Mouse (Mus musculus) T-helper 1 cell (primary cell): ENCODE results near the gene Prss16.

ENCODE experiments used
- in situ Hi-C: fragments of 300-600 bp; cut with MboI, MseI; formaldehyde crosslinking; loops from one replicate; pipeline ENCODE4 v1.15.1; 2025; ENCODE audit warnings: high pct_unique_total_duplicates

The Prss16 gene

DNA sequence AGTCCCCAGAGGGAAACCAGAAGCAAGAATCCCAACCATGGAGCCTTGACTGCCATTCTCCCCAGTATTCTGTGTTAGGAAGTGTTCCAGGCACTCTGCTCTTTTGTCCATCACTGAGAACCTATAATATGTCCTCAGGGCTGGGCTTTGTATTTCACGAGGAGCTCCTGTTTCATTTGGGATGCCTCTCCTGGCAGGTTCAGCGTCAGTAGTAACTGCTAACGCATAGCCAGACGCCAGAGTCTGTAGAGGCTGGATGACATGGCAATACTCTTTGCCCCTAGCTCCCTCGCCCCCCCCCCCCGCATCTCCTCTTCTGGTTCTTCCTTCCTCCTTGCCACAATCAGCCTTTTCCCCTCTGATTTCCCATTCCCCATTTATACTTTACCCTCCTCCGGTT is at the start of gene Prss16:
Gene Prss16 (minus strand): TSS at position 101 of the 400 bp plus-strand sequence.
- in situ Hi-C loops = no loop called here

DNA sequence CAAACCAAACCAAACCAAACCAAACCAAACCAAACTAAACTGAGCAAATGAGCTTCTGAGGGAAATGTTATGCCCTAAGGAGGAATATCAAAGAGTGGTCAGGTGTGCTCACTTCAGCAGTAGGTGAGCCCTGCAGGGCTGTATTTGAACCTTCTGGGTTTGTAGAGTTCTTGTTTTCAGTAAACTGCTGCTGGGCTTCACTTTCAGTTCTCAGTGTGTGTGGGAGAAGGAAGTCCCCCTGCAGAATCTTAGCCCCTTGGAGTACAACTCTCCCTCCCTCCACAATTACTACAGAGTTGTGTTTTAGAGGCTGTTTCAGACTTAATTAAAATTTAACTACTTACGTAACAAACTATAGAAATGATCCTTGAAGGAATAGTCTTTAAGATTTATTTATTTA is 44.2 kb upstream of the Prss16 start:
- in situ Hi-C loops = loop anchor here (5.0 to 10.0 kb wide), 2 partner anchors 1249 to 1361 kb away; no protein-coding TSS in a partner anchor

DNA sequence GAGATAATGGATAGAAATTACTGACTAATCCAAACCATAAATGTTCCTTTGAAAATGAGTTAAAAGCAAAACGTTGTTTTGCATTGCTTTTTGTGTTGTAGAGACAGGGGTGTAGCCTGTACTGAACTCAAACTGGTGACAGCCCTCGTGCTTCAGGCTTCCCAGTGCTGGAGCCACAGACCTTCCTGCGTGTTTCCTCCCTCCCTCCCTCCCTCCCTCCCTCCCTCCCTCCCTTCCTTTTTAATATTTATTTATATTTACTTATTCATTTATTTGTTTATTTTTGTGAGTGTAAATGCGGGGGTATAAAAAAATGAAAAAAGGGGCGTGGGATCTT is 41.9 kb upstream of the Prss16 start:
- in situ Hi-C loops = loop anchor here (5.0 to 10.0 kb wide), 2 partner anchors 1251 to 1363 kb away; no protein-coding TSS in a partner anchor

DNA sequence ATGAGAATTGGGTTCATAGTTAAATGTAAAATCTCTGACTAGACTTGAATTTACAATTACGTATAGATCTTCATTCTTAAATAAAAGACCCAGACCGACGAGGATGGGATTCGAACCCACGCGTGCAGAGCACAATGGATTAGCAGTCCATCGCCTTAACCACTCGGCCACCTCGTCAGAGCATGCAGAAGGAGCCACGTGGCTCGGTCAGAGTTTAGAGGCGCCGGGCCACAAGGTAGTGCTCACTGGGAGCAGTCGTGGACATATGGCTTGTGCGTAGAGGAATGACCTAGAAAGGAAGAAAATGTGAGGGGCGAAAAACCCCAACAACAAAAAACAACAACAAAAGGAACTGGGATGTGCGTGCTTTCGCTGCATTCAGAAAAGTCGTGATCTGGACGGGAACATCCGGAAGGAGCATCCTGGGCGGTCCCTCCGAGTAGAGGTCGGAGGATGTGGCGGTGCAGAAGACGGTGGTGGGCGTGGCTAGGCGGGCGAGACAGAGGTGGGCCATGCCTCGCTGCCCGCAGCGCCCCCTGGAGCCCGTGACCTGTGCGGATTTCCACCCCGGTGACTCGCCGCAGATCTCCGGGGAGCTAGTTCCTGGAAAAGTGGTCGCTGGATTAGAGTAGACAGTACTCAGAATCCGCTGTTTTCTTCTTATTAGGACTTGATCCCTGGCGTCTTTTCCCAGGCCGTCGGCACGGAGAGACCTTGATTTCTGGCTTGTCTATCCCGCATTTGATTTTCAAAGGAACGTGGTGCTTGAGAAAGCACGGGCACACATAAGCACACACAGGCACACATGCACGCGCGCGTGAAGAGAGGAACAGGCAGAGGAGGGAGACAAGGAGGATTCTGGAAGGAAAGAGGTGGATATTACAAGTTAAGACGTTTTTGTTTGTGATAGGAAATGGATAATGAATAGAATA is 41.3 kb upstream of the Prss16 start:
- in situ Hi-C loops = loop anchor here (5.0 to 10.0 kb wide), 2 partner anchors 1251 to 1364 kb away; no protein-coding TSS in a partner anchor

DNA sequence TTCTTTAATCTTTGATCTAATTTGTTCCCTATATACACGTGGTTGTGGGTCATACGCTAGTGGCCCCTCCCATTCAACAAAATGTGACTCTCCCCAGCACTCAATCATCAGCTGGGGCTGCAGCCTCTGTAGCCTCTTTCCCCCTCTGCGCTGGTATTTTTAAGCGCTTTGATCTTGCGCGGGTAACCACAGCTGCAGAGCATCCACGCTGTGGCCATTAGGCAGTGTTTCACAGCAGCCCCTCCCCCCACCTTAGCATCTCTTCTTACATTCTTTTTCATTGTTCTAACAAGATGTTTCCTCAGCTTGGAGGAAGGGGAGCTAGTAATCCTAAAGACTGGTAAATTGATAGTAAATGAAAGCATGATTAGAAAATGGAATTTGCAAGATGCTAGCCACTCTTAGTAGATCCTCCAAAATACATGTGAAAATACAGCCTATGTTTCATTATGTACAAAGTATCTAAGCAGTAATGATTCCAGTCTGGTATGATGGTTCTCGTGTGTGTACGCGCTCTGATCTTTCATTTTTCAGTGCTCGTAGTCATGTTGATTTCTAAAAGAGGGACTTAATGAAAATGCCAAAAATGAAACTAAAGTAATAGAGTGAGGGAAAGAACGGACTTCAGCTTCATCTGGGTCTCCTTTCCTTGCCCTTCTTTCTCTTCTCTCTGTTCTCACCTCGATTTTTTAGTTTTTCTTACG is 40.3 kb upstream of the Prss16 start:
- in situ Hi-C loops = loop anchor here (5.0 to 10.0 kb wide), 4 partner anchors 1252 to 1695 kb away; partner anchors contain the start of genes Hist1h2ac, Hist1h2bb, Hist1h2bc and Hist1h3c

DNA sequence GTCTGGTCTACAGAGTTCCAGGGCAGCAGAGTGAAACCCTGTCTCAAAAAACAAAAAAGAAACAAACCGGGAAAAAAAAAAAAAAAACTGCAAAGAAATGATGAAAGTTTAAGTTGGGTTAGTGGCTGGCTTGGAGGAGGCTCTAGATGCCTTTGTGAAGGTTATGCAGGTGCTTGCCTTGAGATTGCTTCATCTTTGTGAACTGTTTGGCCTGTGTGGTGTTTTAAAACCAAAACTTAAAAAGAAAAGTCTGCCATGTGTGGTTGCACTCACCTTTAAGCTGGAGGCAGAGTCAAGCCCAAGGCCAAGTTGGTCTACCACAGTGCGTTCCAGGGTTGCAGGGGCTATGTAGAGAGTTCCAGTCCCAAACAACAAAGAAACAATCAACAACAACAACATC is 39.5 kb upstream of the Prss16 start:
- in situ Hi-C loops = loop anchor here (5.0 to 10.0 kb wide), 2 partner anchors 1633 to 1696 kb away; partner anchors contain the start of genes Hist1h2ac, Hist1h2bb, Hist1h2bc and Hist1h3c

DNA sequence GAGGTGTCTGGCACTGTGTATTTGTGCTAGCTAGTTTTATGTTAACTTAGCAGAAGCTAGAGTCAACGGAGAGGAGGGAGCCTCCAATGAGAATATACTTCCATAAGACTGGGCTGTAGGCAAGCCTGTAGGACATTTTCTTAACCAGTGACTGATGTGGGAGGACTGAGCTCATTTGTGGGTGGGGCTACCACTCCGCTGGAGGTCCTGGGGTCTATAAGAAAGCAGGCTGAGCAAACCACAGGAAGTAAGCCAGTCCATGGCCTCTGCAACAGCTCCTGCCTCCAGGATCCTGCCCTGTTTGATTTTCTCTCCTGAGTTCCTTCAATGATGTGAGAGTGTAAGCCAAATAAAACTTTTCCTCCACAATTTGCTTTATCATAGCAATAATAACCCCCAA is 35.8 kb upstream of the Prss16 start:
- in situ Hi-C loops = loop anchor here (5.0 to 10.0 kb wide), 2 partner anchors 1637 to 1699 kb away; partner anchors contain the start of genes Hist1h2ac, Hist1h2bb, Hist1h2bc and Hist1h3c

DNA sequence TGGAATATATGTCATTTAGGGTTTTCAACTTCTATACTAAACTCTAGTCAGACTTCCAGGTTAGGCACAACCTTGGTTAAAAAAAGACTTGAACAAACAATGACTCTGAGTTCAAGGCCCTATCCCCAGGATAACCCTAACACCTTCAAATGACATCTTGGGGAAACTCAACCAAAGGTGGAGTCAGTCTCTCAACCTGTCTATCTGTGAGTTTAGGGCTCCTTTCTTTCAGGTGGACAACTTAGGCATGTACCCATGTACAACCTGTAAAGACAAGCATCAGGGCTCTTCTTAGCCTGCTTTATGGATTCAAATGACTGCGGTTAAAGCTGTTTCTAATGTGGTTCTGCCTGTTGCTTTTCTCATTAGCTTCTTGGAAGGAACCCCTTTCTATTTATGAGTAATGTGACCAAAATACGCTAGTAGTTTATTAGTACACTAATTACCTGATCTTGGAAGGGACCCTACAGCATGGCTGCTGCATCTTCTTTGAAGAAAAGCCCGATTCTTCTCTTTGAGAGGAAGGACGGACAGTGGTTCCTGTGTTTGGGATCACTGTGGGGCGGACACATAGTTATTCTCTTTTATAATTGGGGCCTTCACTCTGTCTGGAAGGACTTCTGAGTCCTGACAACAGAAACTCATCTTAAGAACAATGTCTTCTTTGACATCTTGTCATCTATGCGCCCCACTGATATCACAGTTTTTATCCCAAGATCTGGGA is 35.1 kb upstream of the Prss16 start:
- in situ Hi-C loops = loop anchor here (5.0 to 10.0 kb wide), 3 partner anchors 212 to 1700 kb away; partner anchors contain the start of genes Hist1h2ac, Hist1h2ap, Hist1h2bb and Hist1h2bc

DNA sequence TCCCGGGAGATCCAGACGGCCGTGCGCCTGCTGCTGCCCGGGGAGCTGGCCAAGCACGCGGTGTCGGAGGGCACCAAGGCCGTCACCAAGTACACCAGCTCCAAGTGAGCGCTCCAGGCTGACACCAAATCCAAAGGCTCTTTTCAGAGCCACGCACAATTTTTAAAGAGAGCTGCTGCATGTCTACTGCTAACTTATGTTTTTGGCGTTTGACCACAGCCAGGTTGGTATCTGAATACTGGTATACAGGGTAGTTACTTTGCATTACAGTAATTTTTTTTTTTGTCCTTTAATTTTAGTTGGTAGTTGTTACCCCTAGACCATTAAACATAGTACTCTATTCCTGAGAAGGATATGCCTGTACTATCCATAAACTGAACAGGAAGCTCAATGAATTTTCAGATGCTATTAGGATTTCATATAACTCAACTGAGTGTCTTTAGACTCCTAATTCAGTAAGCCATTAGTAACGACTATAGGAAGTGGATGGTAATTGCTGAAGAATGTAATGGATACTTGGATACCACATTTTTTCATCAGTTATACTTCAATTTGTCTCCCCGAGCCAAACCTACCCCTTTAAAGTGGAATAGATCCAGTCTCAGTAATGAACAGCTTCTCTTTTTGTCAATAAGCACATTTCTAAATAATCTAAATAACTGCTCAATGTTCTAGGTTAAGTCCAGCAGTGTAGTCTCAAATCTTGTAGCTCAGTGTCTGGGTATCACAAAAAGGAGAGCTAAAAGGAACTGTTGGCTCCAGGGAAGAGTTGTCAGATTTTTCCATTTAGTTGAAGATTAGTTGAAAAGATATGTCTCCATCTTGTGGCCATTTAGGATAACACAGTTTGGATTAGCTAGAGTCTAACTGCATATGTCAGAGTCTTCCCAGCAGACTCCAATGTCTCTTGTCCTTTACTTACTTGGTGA is 34.2 kb upstream of the Prss16 start:
- in situ Hi-C loops = loop anchor here (5.0 to 10.0 kb wide), 2 partner anchors 211 to 1701 kb away; partner anchors contain the start of genes Hist1h2ap, Hist1h2bb, Hist1h2br and Hist1h3c

DNA sequence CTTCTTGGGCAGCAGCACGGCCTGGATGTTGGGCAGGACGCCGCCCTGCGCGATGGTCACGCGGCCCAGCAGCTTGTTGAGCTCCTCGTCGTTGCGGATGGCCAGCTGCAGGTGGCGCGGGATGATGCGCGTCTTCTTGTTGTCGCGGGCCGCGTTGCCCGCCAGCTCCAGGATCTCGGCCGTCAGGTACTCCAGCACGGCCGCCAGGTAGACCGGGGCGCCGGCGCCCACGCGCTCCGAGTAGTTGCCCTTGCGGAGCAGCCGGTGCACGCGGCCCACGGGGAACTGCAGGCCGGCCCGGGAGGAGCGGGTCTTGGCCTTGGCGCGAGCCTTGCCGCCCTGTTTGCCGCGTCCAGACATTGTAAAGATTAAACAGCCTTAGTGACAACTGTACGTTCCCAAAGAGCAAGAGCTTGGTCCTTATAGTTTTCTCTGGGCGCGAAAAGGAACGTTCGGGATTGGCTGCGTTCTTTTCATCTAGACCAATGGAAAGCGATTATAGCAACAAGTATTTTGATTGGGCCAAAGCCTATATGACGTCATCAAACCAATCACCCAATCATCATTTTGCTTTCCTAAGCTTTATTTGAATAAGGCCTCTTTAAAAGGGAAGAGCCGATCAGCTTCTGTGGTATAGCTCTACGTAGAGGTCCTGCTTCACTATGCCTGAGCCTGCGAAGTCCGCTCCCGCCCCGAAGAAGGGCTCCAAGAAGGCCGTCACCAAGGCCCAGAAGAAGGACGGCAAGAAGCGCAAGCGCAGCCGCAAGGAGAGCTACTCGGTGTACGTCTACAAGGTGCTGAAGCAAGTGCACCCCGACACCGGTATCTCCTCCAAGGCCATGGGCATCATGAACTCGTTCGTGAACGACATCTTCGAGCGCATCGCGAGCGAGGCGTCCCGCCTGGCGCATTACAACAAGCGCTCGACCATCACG is 33.3 kb upstream of the Prss16 start, which contains the start of the genes Hist1h2ag and Hist1h2bj:
Gene Hist1h2ag (minus strand): TSS at position 377 of the 935 bp plus-strand sequence.
Gene Hist1h2bj (plus strand): TSS at position 647 of the 935 bp plus-strand sequence.
- in situ Hi-C loops = loop anchor here (5.0 to 10.0 kb wide), 2 partner anchors 211 to 1702 kb away; partner anchors contain the start of genes Hist1h2ap, Hist1h2bb, Hist1h2br and Hist1h3c

DNA sequence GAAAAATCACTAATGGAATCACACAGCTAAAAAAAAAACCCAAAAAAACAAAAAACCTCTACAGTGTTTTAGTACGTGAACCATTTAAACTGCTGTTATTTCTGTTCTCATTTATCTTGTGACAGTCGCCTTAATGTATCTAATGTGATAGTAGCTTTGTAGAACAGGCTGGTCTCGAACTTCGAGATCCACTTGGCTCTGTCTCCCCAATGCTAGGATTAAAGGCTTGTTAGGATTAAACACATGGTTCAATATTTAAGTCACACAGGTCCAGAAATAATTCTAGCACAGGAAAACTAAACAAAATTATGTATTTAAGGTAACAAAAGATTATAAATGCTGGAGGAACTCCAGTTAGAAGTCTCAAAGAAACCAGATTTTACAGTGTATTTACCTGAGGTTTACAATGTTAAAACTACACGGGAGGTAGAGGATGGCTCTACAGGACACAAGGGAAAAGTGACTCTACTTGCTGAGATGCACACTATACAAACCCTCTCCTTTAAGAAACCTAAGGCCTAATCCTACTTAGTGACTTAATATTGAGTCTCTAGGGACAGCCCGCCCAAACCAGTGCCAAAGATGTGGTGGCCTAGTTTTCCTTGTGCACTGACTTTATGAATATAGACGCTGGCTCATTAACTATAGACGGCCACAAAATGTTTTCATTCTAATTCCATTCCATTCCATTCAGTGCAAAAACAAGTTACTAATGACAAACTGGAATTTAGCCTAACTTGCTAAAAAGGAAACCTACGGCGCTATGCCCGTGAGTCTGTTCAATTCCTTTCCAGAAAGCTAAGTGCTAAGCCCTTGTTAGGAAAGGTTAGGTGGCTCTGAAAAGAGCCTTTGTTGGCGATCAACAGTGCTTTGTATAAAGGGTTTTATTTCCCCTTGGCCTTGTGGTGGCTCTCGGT is 32.4 kb upstream of the Prss16 start:
- in situ Hi-C loops = loop anchor here (5.0 to 10.0 kb wide), 2 partner anchors 210 to 1703 kb away; partner anchors contain the start of genes Hist1h2ap, Hist1h2bb, Hist1h2br and Hist1h3c

DNA sequence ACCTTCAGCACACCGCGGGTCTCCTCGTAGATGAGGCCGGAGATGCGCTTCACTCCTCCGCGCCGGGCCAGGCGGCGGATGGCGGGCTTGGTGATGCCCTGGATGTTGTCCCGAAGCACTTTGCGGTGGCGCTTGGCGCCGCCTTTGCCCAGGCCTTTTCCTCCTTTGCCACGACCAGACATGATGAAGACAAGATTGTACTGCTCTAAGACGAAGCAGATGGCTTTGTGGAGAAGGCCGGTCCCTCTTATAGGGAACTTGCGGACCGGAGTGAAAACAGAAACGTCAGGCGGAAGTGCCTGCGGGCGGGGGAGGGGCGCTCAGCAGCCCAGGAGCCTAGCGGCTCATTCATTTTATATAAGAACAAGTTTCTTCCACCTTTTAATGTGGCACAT is 31.6 kb upstream of the Prss16 start, which contains the start of gene Hist1h4i:
Gene Hist1h4i (minus strand): TSS at position 221 of the 395 bp plus-strand sequence.
- in situ Hi-C loops = loop anchor here (5.0 to 10.0 kb wide), 2 partner anchors 209 to 1704 kb away; partner anchors contain the start of genes Hist1h2ap, Hist1h2bb, Hist1h2br and Hist1h3c

DNA sequence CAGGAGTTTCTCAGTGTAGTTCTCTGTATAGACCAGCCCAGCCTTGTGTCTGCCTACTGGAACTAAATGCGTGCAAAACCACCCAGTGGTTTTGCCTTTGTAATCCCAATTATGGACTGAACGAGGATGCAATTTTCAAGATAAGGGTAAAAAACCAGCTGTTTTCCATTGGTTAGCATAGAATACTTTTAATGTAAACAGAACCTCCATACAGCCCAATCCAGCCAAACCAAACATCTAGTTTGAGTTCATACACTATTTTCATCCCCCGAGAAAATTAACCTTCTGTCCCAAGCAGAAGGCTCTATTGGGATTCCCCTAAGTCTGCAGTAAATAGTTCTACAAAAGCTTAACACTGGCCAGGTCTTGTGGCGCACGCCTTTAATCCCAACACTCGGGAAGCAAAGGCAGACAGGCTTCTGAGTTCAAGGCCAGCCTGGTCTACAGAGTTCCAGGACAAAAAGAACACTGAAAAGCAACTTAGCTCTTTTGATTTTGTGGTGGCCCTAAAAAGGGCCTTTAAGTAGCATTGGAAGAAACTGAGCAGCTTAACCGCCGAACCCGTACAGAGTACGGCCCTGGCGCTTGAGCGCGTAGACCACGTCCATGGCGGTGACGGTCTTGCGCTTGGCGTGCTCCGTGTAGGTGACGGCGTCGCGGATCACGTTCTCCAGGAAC is 31.1 kb upstream of the Prss16 start:
- in situ Hi-C loops = loop anchor here (5.0 to 10.0 kb wide), 2 partner anchors 208 to 1704 kb away; partner anchors contain the start of genes Hist1h2ap, Hist1h2bb, Hist1h2br and Hist1h3c

DNA sequence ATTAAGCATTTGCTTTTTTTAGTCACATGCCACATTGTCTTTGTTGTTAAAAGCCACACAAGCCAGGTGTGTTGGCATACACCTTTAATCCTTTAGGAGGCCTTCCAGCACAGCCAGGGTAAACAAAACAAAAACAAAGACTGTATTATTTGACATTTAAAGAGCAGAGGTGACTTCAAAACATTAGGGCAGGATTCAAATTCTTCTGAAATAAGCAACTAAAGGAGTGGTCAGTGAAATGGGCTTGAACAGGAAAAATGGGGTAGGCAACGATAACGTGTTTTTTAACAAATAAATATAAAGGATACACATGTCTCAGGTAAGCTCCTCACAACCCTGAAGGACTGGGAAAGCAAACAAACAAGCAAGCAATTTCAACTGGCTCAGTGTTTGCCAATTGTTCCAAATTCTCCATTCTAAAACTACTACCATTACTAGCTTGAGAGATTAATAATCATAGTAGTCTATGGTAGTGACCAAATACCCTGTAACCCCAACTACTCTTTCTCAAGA is 30.5 kb upstream of the Prss16 start:
- in situ Hi-C loops = loop anchor here (5.0 to 10.0 kb wide), 4 partner anchors 208 to 1705 kb away; partner anchors contain the start of genes Hist1h2af, Hist1h2ap, Hist1h2bb and Hist1h2bm

DNA sequence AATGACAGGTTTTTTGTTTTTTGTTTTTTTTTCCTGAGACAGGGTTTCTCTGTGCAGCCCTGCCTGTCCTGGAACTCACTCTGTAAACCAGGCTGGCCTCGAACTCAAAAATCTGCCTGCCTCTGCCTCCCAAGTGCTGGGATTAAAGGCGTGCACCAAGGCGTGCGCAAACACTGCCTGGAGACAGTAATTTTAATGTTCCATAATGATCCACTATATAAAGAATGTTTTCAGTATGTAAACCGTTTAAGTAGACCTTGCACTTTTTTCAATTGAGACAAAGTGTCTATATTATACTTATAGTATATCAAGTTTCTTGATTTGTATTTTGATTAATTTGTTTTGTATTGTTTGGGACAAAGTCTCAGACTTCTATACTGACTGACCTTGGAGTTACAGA is 29.8 kb upstream of the Prss16 start:
- in situ Hi-C loops = loop anchor here (5.0 kb wide), 2 partner anchors 317 to 1493 kb away; partner anchors contain the start of genes Hist1h2af, Hist1h2bm and Hist1h4h

DNA sequence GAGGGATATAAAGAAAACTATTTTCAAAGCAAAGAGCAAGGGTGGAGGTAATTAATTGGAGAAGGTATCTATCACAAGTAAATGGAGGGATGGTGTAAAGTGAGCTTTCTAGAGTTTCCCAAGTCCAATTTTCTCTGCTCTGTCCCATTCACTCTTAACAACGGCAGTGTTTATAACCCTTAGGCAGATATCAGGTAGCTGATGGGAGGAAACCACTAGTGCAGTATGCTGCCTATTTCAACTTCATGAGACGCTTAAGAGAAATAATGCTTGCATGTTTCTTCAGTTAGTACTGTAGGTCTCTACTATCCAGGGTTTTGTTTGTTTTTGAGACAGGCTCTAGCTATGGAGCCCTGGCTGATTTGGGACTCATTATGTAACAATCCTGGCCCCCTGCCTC is 27.9 kb upstream of the Prss16 start:
- in situ Hi-C loops = loop anchor here (5.0 kb wide), 2 partner anchors 315 to 1495 kb away; partner anchors contain the start of genes Hist1h2af, Hist1h2bm and Hist1h4h
